Mouse (Mus musculus): ENCODE results near the gene Fam219a.

DNA sequence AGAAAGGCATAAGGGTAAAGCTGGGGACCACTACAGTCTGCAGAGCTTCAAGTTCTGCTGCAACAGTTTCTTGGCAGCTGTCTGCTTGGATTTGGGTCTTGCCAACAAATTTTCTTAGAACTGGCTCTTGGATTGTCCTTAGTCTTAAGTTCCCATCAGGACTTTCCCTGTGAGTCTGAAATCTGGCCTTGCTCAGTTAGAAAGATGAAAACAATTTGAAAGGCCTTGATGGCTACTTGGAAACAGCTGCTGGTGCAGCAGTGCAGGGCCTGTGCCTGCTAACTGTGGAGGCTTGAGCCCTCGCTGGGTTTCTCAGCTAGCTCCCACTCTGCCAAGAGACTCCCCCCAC is 89.9 kb downstream of the Fam219a start:
- no peak for TF ChIP-seq CTCF (IDR thresholded peaks at IDR 0.05; ENCODE audit: low read depth)
- no peak for TF ChIP-seq EP300 (IDR thresholded peaks at IDR 0.05; ENCODE audit: low read depth)

All from heart, postnatal 0 days (tissue).